Mouse (Mus musculus): ENCODE measurements around the gene Olfr354. TPM values are rescaled to one million over a fixed set of nuclear protein-coding genes. Genes with fewer than 3 reads are reported as not detected.

The Olfr354 gene
- polyA plus RNA-seq (2014; fragmentation: Nextera tagmentation; extraction: Ambion mirVana), result not detected in 2 replicates

DNA sequence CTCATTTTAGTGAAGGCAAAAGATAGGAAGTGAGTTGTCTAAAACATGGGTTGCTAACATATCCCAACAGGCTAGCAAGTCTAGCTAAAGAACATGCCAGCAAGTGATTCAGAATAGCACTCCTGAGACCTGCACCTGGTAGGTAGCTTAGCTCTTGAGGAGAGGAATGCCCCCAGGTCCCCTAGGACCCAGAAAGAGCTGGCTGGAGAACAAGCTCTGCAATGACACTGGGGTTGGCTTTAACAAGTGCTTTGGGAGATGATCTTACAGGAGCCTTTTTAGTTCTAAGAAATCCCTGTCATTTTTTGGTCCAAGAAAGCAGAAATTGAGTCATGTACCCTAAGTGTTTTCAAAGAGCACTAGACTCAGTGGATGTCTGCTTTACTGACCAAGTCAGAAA lies at the start of gene Olfr354:
TSS of gene Olfr354 (plus strand) at position 301 of the 400 bp plus-strand sequence.
- no peak within 1 kb of the TSS for H3K9ac ChIP-seq (ENCODE audit: low read depth, low read length)
- no peak for ATAC-seq (ENCODE audit: low FRiP score)

DNA sequence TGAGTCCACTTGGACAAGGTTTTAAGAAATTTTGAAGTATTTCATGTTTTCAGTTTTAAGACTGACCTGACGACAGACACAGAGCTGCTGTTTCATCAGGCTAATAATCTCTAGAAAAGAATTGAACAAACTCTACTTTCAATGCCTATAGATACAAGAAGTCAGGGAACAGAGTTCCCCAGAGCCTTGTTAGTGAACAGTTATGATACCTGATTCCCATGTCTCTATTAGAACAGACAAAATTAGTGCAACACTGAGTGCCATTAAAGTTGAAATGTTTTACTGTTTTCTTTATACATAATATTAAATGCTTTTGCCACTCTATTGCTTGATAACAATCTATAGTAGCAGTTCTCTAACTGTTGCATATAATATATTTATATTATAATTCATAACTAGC lies 42.9 kb upstream of the Olfr354 start, which contains the start of gene Olfr351:
TSS of gene Olfr351 (minus strand) at position 101 of the 400 bp plus-strand sequence.
- no peak for ATAC-seq (ENCODE audit: low FRiP score)
- WGBS, result 85% methylated on average over 1 of the region's 1 CpGs
- Histone ChIP-seq H3K36me3 (ENCODE audit: control insufficient read depth, insufficient read depth, low read length) (no peaks in the 10 kb centered on the region), H3K4me1 (replicated peaks; ENCODE audit: control insufficient read depth, insufficient read depth, low read length) (no peaks in the 10 kb centered on the region), H3K4me2 (replicated peaks; ENCODE audit: low read depth, low read length) (no peak within 1 kb of the TSS), H3K27me3 (ENCODE audit: control insufficient read depth, insufficient read depth, low read length) (no peaks in the 10 kb centered on the region), H3K9ac (ENCODE audit: low read depth, low read length) (no peak within 1 kb of the TSS), H3K9me3 (ENCODE audit: control insufficient read depth, low read length) (peaks cover 4% of the 10 kb centered on the region; the same call in 1 of the 2 replicates), H3K4me3 (ENCODE audit: low read depth, low read length) (no peak within 1 kb of the TSS), H3K27ac (ENCODE audit: low read depth, low read length) (no peak within 1 kb of the TSS)
- DNase-seq (ENCODE audit: low spot score), result no peak

More for the DNA sequence above, at the start of gene Olfr354:
- Histone ChIP-seq H3K36me3 (ENCODE audit: control insufficient read depth, insufficient read depth, low read length) (no peaks in the 10 kb centered on the region), H3K9me3 (ENCODE audit: control insufficient read depth, low read length) (no peaks in the 10 kb centered on the region; the same call in 1 of the 2 replicates), H3K4me2 (replicated peaks; ENCODE audit: low read depth, low read length) (no peak within 1 kb of the TSS), H3K27me3 (ENCODE audit: control insufficient read depth, insufficient read depth, low read length) (no peaks in the 10 kb centered on the region), H3K27ac (ENCODE audit: low read depth, low read length) (no peak within 1 kb of the TSS), H3K4me1 (replicated peaks; ENCODE audit: control insufficient read depth, insufficient read depth, low read length) (no peaks in the 10 kb centered on the region), H3K4me3 (ENCODE audit: low read depth, low read length) (no peak within 1 kb of the TSS)
- DNase-seq (ENCODE audit: low spot score), result no peak

DNA sequence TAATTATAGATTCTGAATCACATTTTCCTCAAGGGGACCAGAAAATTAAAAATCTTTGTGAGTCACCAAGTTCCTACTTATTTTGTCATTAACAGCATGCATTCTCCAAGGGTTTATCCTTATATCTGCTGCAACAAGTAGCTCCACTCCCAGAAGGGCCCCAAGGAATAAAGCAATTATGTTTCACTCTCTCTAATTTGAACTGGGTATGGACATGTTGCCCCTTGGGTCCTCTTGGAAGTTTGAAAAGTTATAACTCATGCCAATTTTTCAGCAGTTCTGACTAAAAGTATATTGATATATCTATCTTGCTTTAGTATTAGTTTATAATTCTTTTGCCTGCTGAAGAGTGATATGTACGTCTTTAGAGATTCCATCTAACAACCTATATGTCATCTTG lies 37.3 kb upstream of the Olfr354 start, which contains the start of gene Olfr352:
TSS of gene Olfr352 (plus strand) at position 301 of the 400 bp plus-strand sequence.
- H3K9me3 ChIP-seq (ENCODE audit: control insufficient read depth, low read length), result no peaks in the 10 kb centered on the region
- WGBS, result 83% methylated on average over 1 of the region's 1 CpGs
- H3K4me3 ChIP-seq (ENCODE audit: low read depth, low read length), result no peak within 1 kb of the TSS
- no peak within 1 kb of the TSS for H3K9ac ChIP-seq (ENCODE audit: low read depth, low read length)
- H3K27ac ChIP-seq (ENCODE audit: low read depth, low read length), result no peak within 1 kb of the TSS
- no peak within 1 kb of the TSS for H3K4me2 ChIP-seq (replicated peaks; ENCODE audit: low read depth, low read length)
- ATAC-seq (ENCODE audit: low FRiP score) (no peak), DNase-seq (ENCODE audit: low spot score) (no peak)
- H3K36me3 ChIP-seq (ENCODE audit: control insufficient read depth, insufficient read depth, low read length), result no peaks in the 10 kb centered on the region
- no peaks in the 10 kb centered on the region for H3K4me1 ChIP-seq (replicated peaks; ENCODE audit: control insufficient read depth, insufficient read depth, low read length)
- no peaks in the 10 kb centered on the region for H3K27me3 ChIP-seq (ENCODE audit: control insufficient read depth, insufficient read depth, low read length)

DNA sequence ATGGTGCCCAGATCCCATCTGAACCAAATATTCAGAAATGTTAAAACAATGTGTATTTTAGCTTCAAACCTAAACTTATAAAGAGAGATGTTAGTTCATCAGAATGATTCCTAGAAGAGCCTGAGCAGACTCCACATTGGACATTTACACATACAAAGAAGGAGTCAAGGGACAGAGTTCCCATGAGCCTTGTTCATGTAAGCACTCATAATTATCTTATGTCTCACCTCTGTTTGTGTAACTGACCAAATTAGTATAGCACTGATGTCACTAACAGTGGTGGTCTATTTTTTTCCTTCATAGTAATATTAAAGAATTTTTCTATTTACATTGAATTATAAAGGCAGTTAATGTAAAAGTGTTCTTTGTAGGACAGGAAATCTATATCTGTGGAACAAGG lies 12.6 kb upstream of the Olfr354 start, which contains the start of gene Olfr353:
TSS of gene Olfr353 (minus strand) at position 101 of the 400 bp plus-strand sequence.
- H3K4me1 ChIP-seq (replicated peaks; ENCODE audit: control insufficient read depth, insufficient read depth, low read length), result no peaks in the 10 kb centered on the region
- H3K9me3 ChIP-seq (ENCODE audit: control insufficient read depth, low read length), result peaks cover 6% of the 10 kb centered on the region
- no peak within 1 kb of the TSS for H3K4me2 ChIP-seq (replicated peaks; ENCODE audit: low read depth, low read length)
- H3K27me3 ChIP-seq (ENCODE audit: control insufficient read depth, insufficient read depth, low read length), result no peaks in the 10 kb centered on the region
- no peak for DNase-seq (ENCODE audit: low spot score)
- H3K36me3 ChIP-seq (ENCODE audit: control insufficient read depth, insufficient read depth, low read length), result no peaks in the 10 kb centered on the region
- no peak within 1 kb of the TSS for H3K27ac ChIP-seq (ENCODE audit: low read depth, low read length)
- ATAC-seq (ENCODE audit: low FRiP score), result no peak
- no peak within 1 kb of the TSS for H3K9ac ChIP-seq (ENCODE audit: low read depth, low read length)
- no peak within 1 kb of the TSS for H3K4me3 ChIP-seq (ENCODE audit: low read depth, low read length)

DNA sequence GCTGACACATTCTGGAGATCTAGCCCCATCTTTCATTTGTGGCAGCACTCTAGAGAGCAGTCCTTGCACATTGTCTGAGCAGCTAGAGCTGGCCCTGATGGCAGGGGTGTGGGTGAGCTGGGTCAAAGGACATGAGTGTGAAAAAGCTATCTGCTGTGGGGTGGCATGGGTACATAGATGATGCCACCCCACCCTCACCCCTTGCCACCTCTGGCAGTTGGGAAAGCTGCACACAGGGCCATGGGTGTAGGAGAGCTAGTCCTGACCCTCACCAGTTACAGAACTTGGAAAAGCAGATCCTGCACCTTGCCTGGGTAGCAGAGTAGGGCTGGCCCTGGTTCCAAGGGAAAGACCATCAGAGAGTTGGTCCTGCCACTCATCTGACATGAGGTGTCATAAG lies 8.4 kb upstream of the Olfr354 start:
- Histone ChIP-seq H3K36me3 (ENCODE audit: control insufficient read depth, insufficient read depth, low read length) (no peaks in the 10 kb centered on the region), H3K27me3 (ENCODE audit: control insufficient read depth, insufficient read depth, low read length) (no peaks in the 10 kb centered on the region), H3K27ac (ENCODE audit: low read depth, low read length) (no peak overlapping the region), H3K4me2 (replicated peaks; ENCODE audit: low read depth, low read length) (no peak overlapping the region), H3K9me3 (ENCODE audit: control insufficient read depth, low read length) (peaks cover 2% of the 10 kb centered on the region), H3K4me1 (replicated peaks; ENCODE audit: control insufficient read depth, insufficient read depth, low read length) (no peaks in the 10 kb centered on the region), H3K9ac (ENCODE audit: low read depth, low read length) (no peak overlapping the region), H3K4me3 (ENCODE audit: low read depth, low read length) (no peak overlapping the region)
- ATAC-seq (ENCODE audit: low FRiP score) (no peak), DNase-seq (ENCODE audit: low spot score) (no peak)

DNA sequence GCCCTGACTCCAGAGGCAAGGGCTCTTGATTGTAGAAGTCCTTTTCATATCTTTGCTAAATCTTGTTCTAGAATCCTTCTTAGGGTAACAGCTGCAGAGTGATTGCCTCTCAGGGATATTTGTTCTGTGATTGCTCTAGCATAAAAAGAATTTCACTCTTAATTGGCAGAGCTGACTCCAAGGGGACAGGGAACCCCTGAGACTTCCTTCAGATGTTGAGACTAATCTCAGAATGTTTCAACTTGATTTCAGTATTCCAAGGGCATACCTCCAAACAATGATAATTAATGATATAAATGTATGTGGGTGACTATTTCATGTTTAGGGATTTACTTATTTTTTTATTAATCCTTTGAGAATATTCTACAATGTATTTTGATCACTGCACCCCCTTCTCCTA lies 23.3 kb downstream of the Olfr354 start, which contains the start of gene Olfr355:
TSS of gene Olfr355 (minus strand) at position 101 of the 400 bp plus-strand sequence.
- Histone ChIP-seq H3K27me3 (ENCODE audit: control insufficient read depth, insufficient read depth, low read length) (no peaks in the 10 kb centered on the region), H3K27ac (ENCODE audit: low read depth, low read length) (no peak within 1 kb of the TSS), H3K4me1 (replicated peaks; ENCODE audit: control insufficient read depth, insufficient read depth, low read length) (no peaks in the 10 kb centered on the region), H3K36me3 (ENCODE audit: control insufficient read depth, insufficient read depth, low read length) (no peaks in the 10 kb centered on the region), H3K9ac (ENCODE audit: low read depth, low read length) (no peak within 1 kb of the TSS), H3K4me2 (replicated peaks; ENCODE audit: low read depth, low read length) (no peak within 1 kb of the TSS), H3K9me3 (ENCODE audit: control insufficient read depth, low read length) (no peaks in the 10 kb centered on the region; the same call in 1 of the 2 replicates), H3K4me3 (ENCODE audit: low read depth, low read length) (no peak within 1 kb of the TSS)
- DNase-seq (ENCODE audit: low spot score) (no peak), ATAC-seq (ENCODE audit: low FRiP score) (no peak)

DNA sequence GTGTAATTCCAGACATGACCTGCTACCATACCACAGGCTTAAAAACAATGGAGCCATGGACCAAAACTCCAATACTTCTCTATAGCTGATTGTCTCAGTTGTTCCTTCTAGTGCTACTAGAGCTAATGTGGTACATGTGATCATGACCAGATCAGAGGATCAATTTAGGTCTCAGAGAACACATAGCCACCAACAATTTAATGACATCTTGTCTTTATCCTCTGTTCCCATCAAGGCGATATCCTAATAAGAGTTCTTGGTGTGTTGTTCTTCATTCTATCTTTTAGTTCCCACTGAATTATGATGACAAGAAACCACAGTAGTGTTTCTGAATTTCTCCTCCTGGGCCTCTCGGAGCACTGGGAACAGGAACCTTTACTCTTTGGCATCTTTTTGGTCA lies 31.3 kb downstream of the Olfr354 start, which contains the start of gene Olfr356:
TSS of gene Olfr356 (plus strand) at position 301 of the 400 bp plus-strand sequence.
- WGBS, result 85% methylated on average over 2 of the region's 2 CpGs
- H3K9ac ChIP-seq (ENCODE audit: low read depth, low read length), result no peak within 1 kb of the TSS

More for the DNA sequence above, 31.3 kb downstream of the Olfr354 start, which contains the start of gene Olfr356:
- no peak within 1 kb of the TSS for H3K4me3 ChIP-seq (ENCODE audit: low read depth, low read length)
- DNase-seq (ENCODE audit: low spot score), result no peak
- ATAC-seq (ENCODE audit: low FRiP score), result no peak
- H3K4me1 ChIP-seq (replicated peaks; ENCODE audit: control insufficient read depth, insufficient read depth, low read length), result no peaks in the 10 kb centered on the region
- H3K27me3 ChIP-seq (ENCODE audit: control insufficient read depth, insufficient read depth, low read length), result no peaks in the 10 kb centered on the region
- no peak within 1 kb of the TSS for H3K4me2 ChIP-seq (replicated peaks; ENCODE audit: low read depth, low read length)
- H3K27ac ChIP-seq (ENCODE audit: low read depth, low read length), result no peak within 1 kb of the TSS
- H3K36me3 ChIP-seq (ENCODE audit: control insufficient read depth, insufficient read depth, low read length), result no peaks in the 10 kb centered on the region
- no peaks in the 10 kb centered on the region for H3K9me3 ChIP-seq (ENCODE audit: control insufficient read depth, low read length)

Other genes starting within 250 kb of the Olfr354 start
- not detected in 2 replicates for gene Olfr346, start 219.9 kb upstream of the Olfr354 start, polyA plus RNA-seq (2014; fragmentation: Nextera tagmentation; extraction: Ambion mirVana)
- gene Olfr347, start 173.8 kb upstream of the Olfr354 start, polyA plus RNA-seq (2014; fragmentation: Nextera tagmentation; extraction: Ambion mirVana), result not detected in 2 replicates
- not detected in 2 replicates for gene Olfr348, start 121.4 kb upstream of the Olfr354 start, polyA plus RNA-seq (2014; fragmentation: Nextera tagmentation; extraction: Ambion mirVana)
- gene Olfr50, start 115.1 kb upstream of the Olfr354 start, polyA plus RNA-seq (2014; fragmentation: Nextera tagmentation; extraction: Ambion mirVana), result not detected in 2 replicates
- gene Olfr3, start 88.6 kb upstream of the Olfr354 start, polyA plus RNA-seq (2014; fragmentation: Nextera tagmentation; extraction: Ambion mirVana), result not detected in 2 replicates
- not detected in 2 replicates for gene Olfr350, start 59.4 kb upstream of the Olfr354 start, polyA plus RNA-seq (2014; fragmentation: Nextera tagmentation; extraction: Ambion mirVana)
- not detected in 2 replicates for gene Olfr351, start 43.0 kb upstream of the Olfr354 start, polyA plus RNA-seq (2014; fragmentation: Nextera tagmentation; extraction: Ambion mirVana)
- not detected in 2 replicates for gene Olfr352, start 37.2 kb upstream of the Olfr354 start, polyA plus RNA-seq (2014; fragmentation: Nextera tagmentation; extraction: Ambion mirVana)
- not detected in 2 replicates for gene Olfr353, start 12.7 kb upstream of the Olfr354 start, polyA plus RNA-seq (2014; fragmentation: Nextera tagmentation; extraction: Ambion mirVana)
- not detected in 2 replicates for gene Olfr355, start 23.2 kb downstream of the Olfr354 start, polyA plus RNA-seq (2014; fragmentation: Nextera tagmentation; extraction: Ambion mirVana)
- not detected in 2 replicates for gene Olfr356, start 31.4 kb downstream of the Olfr354 start, polyA plus RNA-seq (2014; fragmentation: Nextera tagmentation; extraction: Ambion mirVana)
- not detected in 2 replicates for gene Olfr357, start 88.1 kb downstream of the Olfr354 start, polyA plus RNA-seq (2014; fragmentation: Nextera tagmentation; extraction: Ambion mirVana)
- not detected in 2 replicates for gene Olfr358, start 103.7 kb downstream of the Olfr354 start, polyA plus RNA-seq (2014; fragmentation: Nextera tagmentation; extraction: Ambion mirVana)
- not detected in 2 replicates for gene Olfr360, start 160.1 kb downstream of the Olfr354 start, polyA plus RNA-seq (2014; fragmentation: Nextera tagmentation; extraction: Ambion mirVana)
- not detected in 2 replicates for gene Olfr361, start 183.6 kb downstream of the Olfr354 start, polyA plus RNA-seq (2014; fragmentation: Nextera tagmentation; extraction: Ambion mirVana)
- not detected in 2 replicates for gene Olfr362, start 212.2 kb downstream of the Olfr354 start, polyA plus RNA-seq (2014; fragmentation: Nextera tagmentation; extraction: Ambion mirVana)
- not detected in 2 replicates for gene Olfr364-ps1, start 233.6 kb downstream of the Olfr354 start, polyA plus RNA-seq (2014; fragmentation: Nextera tagmentation; extraction: Ambion mirVana)